Mouse (Mus musculus) cortical plate, adult 2 months (tissue): Measurements from ENCODE around the gene Grxcr1. TPM values are rescaled to one million over a fixed set of nuclear protein-coding genes. Genes with fewer than 3 reads are reported as not detected.

ENCODE experiments used
- H3K27ac ChIP-seq: fragments of 200-500 bp; 2 replicates; pipeline ENCODE4 v1.5.1; 2012; ENCODE audit warnings: low read length, control low read depth, inconsistent platforms; ENCODE audit not compliant: insufficient read depth
- H3K4me1 ChIP-seq: fragments of 200-500 bp; 2 replicates; pipeline ENCODE4 v1.6.1; 2011; ENCODE audit warnings: low read length; ENCODE audit not compliant: control insufficient read depth, insufficient read depth
- H3K4me3 ChIP-seq: fragments of 200-500 bp; 2 replicates; pipeline ENCODE4 v1.5.1; 2011; ENCODE audit warnings: mild to moderate bottlenecking, low read length, control low read depth; ENCODE audit not compliant: insufficient read depth
- CTCF ChIP-seq: fragments of 200-500 bp; IDR thresholded peaks from 2 replicates; pipeline ENCODE4 v1.5.1; 2011; ENCODE audit warnings: mild to moderate bottlenecking, control low read depth, low read length; ENCODE audit not compliant: insufficient read depth; ENCODE audit errors: extremely low read depth
- POLR2A ChIP-seq: fragments of 200-500 bp; IDR thresholded peaks from 2 replicates; pipeline ENCODE4 v1.6.1; 2011; ENCODE audit warnings: mild to moderate bottlenecking, low read length, control low read depth; ENCODE audit not compliant: insufficient read depth; ENCODE audit errors: extremely low read depth
- polyA plus RNA-seq: library from polyadenylated mRNA; depleted of rRNA; stranded (reverse); fragments of >200 nt; gene quantifications from 2 replicates; pipeline ENCODE4 v1.2.3, GENCODE M21; 2012

Grxcr1 gene
- polyA plus RNA-seq, 1 experiment: not detected

DNA sequence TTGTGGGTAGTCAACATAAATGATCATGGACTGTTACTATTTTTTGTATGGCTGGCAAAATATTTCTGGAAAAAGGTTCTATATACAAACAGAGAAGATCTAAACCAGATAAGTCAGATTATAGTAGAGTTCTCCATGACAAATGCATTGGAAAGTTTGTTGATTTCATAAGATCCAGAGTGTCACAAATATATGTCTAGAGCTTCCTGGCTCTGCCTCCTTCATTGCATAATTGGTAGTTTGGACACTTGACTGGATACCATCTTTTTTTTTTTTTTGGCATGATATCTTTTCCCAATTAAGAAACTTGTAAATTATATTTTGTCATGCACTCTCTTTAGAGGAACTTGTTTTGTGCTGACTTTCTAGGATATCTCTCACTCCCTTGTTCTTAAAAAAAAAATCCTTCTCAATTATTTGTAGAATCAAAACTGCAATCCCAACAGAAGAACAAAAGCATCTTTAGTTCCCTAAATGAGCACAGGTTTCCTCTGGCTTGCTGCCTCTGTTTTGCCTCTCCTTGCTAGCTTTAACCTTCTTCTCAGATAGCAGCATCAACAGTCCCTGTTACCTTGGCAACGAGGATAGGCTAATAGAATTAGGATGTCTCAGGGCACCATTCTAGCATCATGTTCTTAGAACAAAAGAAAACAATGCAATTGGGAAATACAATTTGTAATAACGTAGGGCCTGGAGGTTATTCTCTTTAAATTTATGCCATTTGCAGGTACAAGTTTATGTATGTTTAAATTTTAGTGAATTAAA lies 4.8 kb upstream of the Grxcr1 start:
- no peaks in the 10 kb centered on the region; the same call in 1 of the 2 replicates for H3K4me1 ChIP-seq
- H3K4me3 ChIP-seq: no peak overlapping the region
- H3K27ac ChIP-seq: no peak overlapping the region
- TF ChIP-seq POLR2A: no peak
- TF ChIP-seq CTCF: no peak

DNA sequence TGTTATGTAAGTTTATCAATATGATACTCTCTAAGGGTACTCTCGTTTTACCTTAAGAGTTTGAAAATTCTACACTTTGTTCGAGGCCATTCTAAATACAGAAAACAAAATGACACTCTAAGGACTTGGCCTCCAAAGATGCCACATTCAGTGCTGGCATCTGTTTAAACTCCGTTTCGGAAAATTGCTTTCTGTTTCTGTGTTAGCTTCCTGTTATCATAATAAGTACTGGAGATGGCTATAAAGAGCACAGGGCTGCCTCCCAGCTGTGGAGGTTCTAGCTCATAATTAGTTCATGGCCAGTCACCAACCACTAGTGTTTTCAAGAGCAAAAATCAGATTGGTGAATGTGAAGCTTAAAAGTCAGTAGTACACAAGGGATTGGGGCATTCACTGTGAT lies 4.2 kb upstream of the Grxcr1 start:
- H3K27ac ChIP-seq: no peak overlapping the region

DNA sequence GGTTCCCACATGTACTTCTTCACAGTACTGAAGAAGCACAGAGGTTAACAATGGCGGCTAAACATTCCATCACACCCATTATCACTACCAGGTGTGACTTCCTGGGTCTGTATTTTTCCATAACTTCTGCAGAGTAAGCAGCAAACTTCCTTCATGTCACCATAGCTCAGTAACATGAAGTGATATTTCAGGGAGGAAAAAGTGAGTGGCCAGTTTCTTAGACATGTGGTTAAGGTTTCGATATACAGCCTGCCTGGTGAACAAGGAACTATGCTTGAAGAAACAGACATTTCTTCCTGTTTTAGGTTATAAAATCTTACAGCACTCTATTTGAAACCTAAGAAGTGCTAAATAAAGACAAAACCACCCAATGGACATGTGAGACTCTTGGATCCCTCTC lies 1.7 kb downstream of the Grxcr1 start:
- no peak overlapping the region for H3K4me3 ChIP-seq
- TF ChIP-seq POLR2A (no peak), CTCF (no peak)
- no peaks in the 10 kb centered on the region for H3K4me1 ChIP-seq
- no peak overlapping the region for H3K27ac ChIP-seq

More for the DNA sequence above, 4.2 kb upstream of the Grxcr1 start:
- no peaks in the 10 kb centered on the region; the same call in 1 of the 2 replicates for H3K4me1 ChIP-seq
- TF ChIP-seq CTCF (no peak), POLR2A (no peak)
- H3K4me3 ChIP-seq: no peak overlapping the region

DNA sequence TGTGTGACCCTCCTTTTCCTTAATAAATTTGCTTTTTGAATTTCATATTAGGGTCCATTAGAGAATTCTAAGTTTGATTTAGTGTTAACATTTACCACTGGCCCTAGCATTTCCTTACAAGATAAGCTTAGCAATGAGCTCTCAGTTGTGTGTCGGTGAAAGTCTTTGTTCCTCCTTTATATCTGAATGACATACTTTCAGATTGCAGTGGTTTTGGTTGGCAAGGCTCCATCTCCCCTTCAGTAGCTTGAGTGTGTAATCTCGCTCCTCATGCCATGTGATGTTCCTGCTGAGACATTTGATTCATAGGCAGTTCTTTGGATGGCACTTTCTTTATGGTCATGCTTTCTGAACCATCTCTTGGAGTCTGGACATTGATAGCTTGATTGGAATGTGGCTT lies 7.4 kb downstream of the Grxcr1 start:
- no peaks in the 10 kb centered on the region for H3K4me1 ChIP-seq
- no peak for TF ChIP-seq POLR2A
- no peak for TF ChIP-seq CTCF

DNA sequence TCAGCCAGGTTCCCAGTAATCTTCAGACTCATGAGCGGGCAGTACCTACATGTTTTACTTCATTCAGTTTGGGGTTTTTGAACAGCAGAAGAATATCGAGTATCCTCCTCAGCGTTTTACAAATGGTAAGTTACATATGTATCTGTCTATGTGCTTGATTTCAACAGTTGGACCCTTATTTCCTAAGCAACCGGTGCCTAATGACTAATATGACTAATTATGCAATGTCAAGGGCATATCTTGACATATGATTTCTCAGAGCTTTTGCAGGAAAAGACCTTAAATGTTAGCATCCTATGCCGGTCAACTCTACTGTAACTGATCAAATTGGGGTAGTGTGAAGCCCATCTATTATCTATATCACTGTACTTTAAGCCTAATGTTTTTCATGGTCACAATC lies 11.7 kb downstream of the Grxcr1 start:
- TF ChIP-seq CTCF (no peak), POLR2A (no peak)
- Histone ChIP-seq H3K27ac (no peak overlapping the region), H3K4me1 (no peaks in the 10 kb centered on the region), H3K4me3 (no peak overlapping the region)

More for the DNA sequence above, 7.4 kb downstream of the Grxcr1 start:
- Histone ChIP-seq H3K4me3 (no peak overlapping the region), H3K27ac (no peak overlapping the region)

DNA sequence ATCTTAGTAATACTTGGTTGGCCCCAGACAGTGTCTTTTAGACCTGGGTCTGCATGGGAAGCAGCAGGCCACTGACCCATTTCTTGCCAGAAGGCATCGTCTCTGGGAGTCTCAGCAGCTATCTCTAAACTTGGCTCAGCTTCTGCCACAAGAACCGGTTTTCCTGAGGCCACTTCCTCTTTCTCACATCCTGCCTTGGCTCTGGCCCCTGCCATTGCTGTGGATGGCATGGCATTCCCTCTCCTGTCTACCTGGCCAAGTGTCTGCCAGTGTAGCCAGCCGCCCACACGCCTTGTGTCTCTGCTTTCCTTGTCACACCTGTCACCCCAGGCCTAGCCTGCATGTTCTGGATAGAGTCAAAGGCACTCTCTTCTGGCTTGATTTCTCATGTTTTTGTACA lies 17.1 kb downstream of the Grxcr1 start:
- no peak overlapping the region for H3K27ac ChIP-seq

DNA sequence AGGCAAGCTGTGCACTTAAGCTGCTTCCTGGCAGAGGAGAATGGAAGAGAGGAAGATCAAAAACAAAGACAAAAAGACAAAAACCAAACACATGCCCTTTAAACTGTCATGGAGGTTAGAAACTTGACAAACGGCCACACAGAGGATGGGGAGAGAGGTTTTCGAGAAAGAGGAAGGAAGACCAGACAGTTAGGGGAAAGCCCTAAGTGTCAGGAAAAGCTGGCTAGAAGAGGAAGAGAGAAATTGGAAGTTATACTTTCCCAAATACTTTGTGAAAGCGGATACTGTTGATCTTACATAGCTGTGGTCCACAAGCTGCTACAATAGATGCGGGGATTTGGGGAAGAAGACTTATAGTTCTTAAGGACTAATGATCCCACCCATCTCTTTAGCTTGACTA lies 17.9 kb downstream of the Grxcr1 start:
- Histone ChIP-seq H3K27ac (no peak overlapping the region), H3K4me3 (no peak overlapping the region), H3K4me1 (no peaks in the 10 kb centered on the region)
- TF ChIP-seq POLR2A: no peak
- TF ChIP-seq CTCF: no peak

More for the DNA sequence above, 17.1 kb downstream of the Grxcr1 start:
- no peak overlapping the region for H3K4me3 ChIP-seq
- H3K4me1 ChIP-seq: no peaks in the 10 kb centered on the region
- no peak for TF ChIP-seq CTCF
- no peak for TF ChIP-seq POLR2A

DNA sequence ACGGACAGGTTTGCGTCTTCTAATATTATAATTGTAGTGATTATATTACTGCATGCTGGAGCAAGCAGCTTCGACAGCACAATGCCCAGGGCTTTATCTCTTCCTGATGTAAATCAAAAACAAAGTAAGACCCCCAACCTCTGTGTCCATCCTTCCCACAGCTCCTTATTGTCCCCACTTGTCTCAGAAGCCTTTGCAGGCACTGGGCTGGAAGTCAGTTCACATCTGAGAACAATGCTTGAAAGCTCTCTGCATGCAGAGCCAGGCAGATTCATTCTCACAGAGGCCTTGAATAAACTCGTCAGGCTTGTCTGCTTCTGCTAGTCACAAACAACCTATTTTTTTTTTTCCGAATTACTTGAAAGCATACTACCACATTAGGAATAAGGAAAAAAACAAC lies 19.5 kb downstream of the Grxcr1 start:
- no peak for TF ChIP-seq CTCF
- no peak for TF ChIP-seq POLR2A
- no peak overlapping the region for H3K27ac ChIP-seq

DNA sequence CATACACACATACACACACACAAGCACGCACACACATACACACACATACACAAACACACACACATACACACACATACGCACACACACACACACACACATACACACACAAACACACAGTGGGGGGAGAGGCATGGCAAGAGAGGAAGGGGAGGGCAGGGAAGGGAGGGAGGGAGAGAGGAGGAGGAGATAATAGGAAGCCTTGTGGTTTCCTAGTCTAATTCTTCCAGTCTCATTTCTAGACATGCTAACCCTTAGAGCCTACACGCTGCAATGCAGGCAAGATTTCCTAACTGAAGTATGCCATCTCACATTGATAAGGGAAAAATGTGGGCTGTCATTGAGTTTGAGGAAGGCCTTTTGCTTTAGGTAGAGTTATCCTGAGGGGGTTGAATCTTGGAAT lies 25.9 kb downstream of the Grxcr1 start:
- H3K4me3 ChIP-seq: no peak overlapping the region
- TF ChIP-seq POLR2A: no peak
- no peak for TF ChIP-seq CTCF
- H3K27ac ChIP-seq: no peak overlapping the region
- H3K4me1 ChIP-seq: no peaks in the 10 kb centered on the region

More for the DNA sequence above, 19.5 kb downstream of the Grxcr1 start:
- Histone ChIP-seq H3K4me1 (no peaks in the 10 kb centered on the region), H3K4me3 (no peak overlapping the region)

DNA sequence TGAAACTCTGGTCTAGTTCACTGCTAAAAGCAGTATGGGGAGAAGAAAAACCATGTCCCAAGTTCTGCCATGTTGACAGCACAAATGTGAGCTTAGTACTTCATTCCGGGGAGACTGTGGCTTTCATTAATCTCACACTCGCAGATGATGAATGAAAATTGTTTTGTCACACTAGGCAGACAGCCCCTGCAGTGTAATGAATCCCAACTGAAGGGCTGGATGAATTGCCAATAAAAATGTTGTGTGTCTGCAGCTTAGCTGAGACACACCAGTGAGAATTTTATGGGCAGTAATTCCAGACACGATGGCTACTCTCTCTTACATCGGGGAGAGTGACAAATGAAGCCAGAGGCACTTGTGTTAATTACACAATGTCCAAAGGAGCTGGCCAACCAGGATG lies 37.1 kb downstream of the Grxcr1 start:
- H3K27ac ChIP-seq: no peak overlapping the region
- H3K4me1 ChIP-seq: no peaks in the 10 kb centered on the region
- no peak for TF ChIP-seq POLR2A
- no peak overlapping the region for H3K4me3 ChIP-seq
